Mouse (Mus musculus): ENCODE data around the gene Ermn. TPM values are rescaled to one million over a fixed set of nuclear protein-coding genes. Genes with fewer than 3 reads are reported as not detected.

The Ermn gene
- polyA plus RNA-seq, 1 experiment from 2014 or later, result not detected

GRCm38 (mm10) chr2:58007081-58007480 is 45.6 kb downstream of the Ermn start:
- H3K36me3 ChIP-seq, result no peaks in the 10 kb centered on the region
- no peak overlapping the region for H3K4me3 ChIP-seq
- no peak overlapping the region for H3K9ac ChIP-seq
- H3K4me1 ChIP-seq (replicated peaks), result no peaks in the 10 kb centered on the region
- H3K4me2 ChIP-seq, result no peak overlapping the region
- 76% methylated on average over 5 of the region's 5 CpGs for WGBS
- no peaks in the 10 kb centered on the region for H3K9me3 ChIP-seq (replicated peaks)
- H3K27ac ChIP-seq, result no peak overlapping the region
- no peaks in the 10 kb centered on the region for H3K27me3 ChIP-seq
- ATAC-seq (replicated peaks; ENCODE audit: insufficient number of reproducible peaks, insufficient read depth, low FRiP score, low read depth), result no peak

- 0 out of 2 replicates have a peak, but pooled peaks have one; percentile 27 for ATAC-seq (replicated peaks; ENCODE audit: insufficient number of reproducible peaks, insufficient read depth, low FRiP score, low read depth)
- H3K4me3 ChIP-seq, result no peak overlapping the region
- peaks cover 12% of the 10 kb centered on the region for H3K4me1 ChIP-seq (replicated peaks)
- H3K4me2 ChIP-seq, result no peak overlapping the region
- no peak overlapping the region for H3K27ac ChIP-seq
- H3K9me3 ChIP-seq (replicated peaks), result no peaks in the 10 kb centered on the region
- no peaks in the 10 kb centered on the region for H3K36me3 ChIP-seq
- no peaks in the 10 kb centered on the region for H3K27me3 ChIP-seq
- WGBS, result 57% methylated on average over 3 of the region's 3 CpGs
- no peak overlapping the region for H3K9ac ChIP-seq
These were observed 51.2 kb downstream of the Ermn start for GRCm38 (mm10) chr2:58001497-58001896.

GRCm38 (mm10) chr2:57997752-57998430 is 54.8 kb downstream of the Ermn start, which contains the start of gene Galnt5:
Galnt5 (plus strand) TSS chr2:57997884.
- Histone ChIP-seq H3K4me3 (peak within 1 kb of the TSS; percentile 35), H3K4me2 (peak within 1 kb of the TSS; percentile 59), H3K9me3 (replicated peaks) (no peaks in the 10 kb centered on the region), H3K27ac (peak within 1 kb of the TSS; percentile 53), H3K9ac (peak within 1 kb of the TSS; percentile 21; the same call in 1 of the 2 replicates), H3K4me1 (replicated peaks) (peaks cover 12% of the 10 kb centered on the region), H3K27me3 (no peaks in the 10 kb centered on the region), H3K36me3 (no peaks in the 10 kb centered on the region)
- WGBS, result 34% methylated on average over 12 of the region's 12 CpGs
- no peak for ATAC-seq (replicated peaks; ENCODE audit: insufficient number of reproducible peaks, insufficient read depth, low FRiP score, low read depth)

Other genes starting within 250 kb of the Ermn start
- gene Galnt5, start 55.0 kb downstream of the Ermn start, polyA plus RNA-seq (2015; fragmentation: Nextera tagmentation; extraction: Ambion mirVana), result 0.76 and 1.0 TPM in 2 replicates
- gene Cytip, start 142.7 kb upstream of the Ermn start, polyA plus RNA-seq (2015; fragmentation: Nextera tagmentation; extraction: Ambion mirVana), result 1.5 and 3.4 TPM in 2 replicates

Measured in heart, embryonic 15.5 days (tissue).